Mouse (Mus musculus) neural tube, embryonic 12.5 days (tissue): ENCODE results near the gene Soat1. TPM values are rescaled to one million over a fixed set of nuclear protein-coding genes. Genes with fewer than 3 reads are reported as not detected.

ENCODE experiments used
- ATAC-seq: fragments of 200-750 bp; cut with Nextera tagmentation; 2 replicates; pipeline ENCODE4 v1.8.0; 2017; ENCODE audit warnings: low read depth, mild to moderate bottlenecking, moderate TSS enrichment, moderate library complexity; ENCODE audit not compliant: low FRiP score
- H3K27ac ChIP-seq: fragments of 300-500 bp; sonication (generic); 2 replicates; pipeline ENCODE4 v1.5.1; 2016
- H3K27me3 ChIP-seq: fragments of 300-500 bp; sonication (generic); replicated peaks from 2 replicates; pipeline ENCODE4 v1.6.1; 2016; ENCODE audit warnings: mild to moderate bottlenecking
- H3K36me3 ChIP-seq: fragments of 300-500 bp; sonication (generic); 2 replicates; pipeline ENCODE4 v1.6.1; 2016; ENCODE audit warnings: mild to moderate bottlenecking
- H3K4me1 ChIP-seq: fragments of 300-500 bp; sonication (generic); 2 replicates; pipeline ENCODE4 v1.6.1; 2016
- H3K4me2 ChIP-seq: fragments of 300-500 bp; sonication (generic); replicated peaks from 2 replicates; pipeline ENCODE4 v1.6.1; 2016; ENCODE audit warnings: mild to moderate bottlenecking
- H3K4me3 ChIP-seq: fragments of 300-500 bp; sonication (generic); 2 replicates; pipeline ENCODE4 v1.5.1; 2016
- H3K9ac ChIP-seq: fragments of 300-500 bp; sonication (generic); 2 replicates; pipeline ENCODE4 v1.6.1; 2016; ENCODE audit warnings: mild to moderate bottlenecking
- H3K9me3 ChIP-seq: fragments of 300-500 bp; sonication (generic); 2 replicates; pipeline ENCODE4 v1.6.1; 2016; ENCODE audit warnings: mild to moderate bottlenecking
- WGBS: fragments of 180-500 bp; shearing (Covaris S2); methylation state at CpG from one replicate; pipeline ENCODE4 v1.1.7; 2016; 5-methylcytosine and 5-hydroxymethylcytosine counted together
- polyA plus RNA-seq: library from polyadenylated mRNA; unstranded; fragments of >200 nt; fragmentation: Nextera tagmentation; extraction: Ambion mirVana; gene quantifications from 2 replicates; pipeline ENCODE4 v1.2.1, GENCODE M21; 2016

Soat1 gene
- polyA plus RNA-seq, 1 experiment from 2014 or later = 15.4 TPM

DNA sequence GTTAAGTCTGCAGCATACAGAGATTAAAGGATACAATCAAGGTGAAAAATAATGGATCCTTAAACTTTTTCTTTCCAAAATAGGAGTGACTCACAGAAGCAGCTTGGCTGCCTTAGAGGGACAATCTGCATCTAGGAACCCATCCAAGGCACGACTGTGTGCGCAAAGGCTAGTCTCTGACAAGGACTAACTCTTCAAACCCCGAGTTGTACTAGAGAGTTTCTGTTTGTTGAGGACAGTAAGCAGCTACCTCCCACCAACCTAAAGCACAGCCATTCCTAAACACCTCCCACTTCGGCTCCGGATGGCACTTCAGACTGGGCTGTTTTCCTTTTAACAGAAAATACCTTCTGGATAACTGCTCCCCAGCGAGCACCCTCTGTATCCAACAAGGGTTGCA is 31.4 kb downstream of the Soat1 start:
- no peak for ATAC-seq

DNA sequence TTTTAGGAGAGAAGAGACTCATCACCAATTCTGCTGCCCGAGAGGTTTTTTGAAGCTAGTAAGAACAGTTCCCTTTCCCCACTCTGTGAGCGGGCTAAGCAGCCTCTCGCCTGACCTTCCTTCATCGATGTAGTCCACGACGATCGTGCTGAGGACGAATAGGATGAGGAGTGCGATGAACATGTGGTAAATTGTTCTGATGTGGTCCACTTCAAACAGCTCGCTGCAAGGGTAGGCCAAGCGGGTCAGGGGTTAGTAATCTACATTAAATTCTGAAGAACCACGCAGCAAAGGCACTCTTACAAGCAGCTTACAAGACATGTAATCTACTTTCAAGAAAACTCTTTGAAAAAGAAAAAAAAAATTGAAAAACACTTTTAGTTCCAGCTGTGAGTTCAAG is 31.9 kb downstream of the Soat1 start:
- H3K9ac ChIP-seq = no peak overlapping the region
- H3K27me3 ChIP-seq = no peaks in the 10 kb centered on the region
- H3K4me3 ChIP-seq = no peak overlapping the region
- H3K4me1 ChIP-seq = no peaks in the 10 kb centered on the region
- peaks cover 19% of the 10 kb centered on the region for H3K36me3 ChIP-seq
- 94% methylated on average over 12 of the region's 12 CpGs for WGBS
- no peak overlapping the region for H3K4me2 ChIP-seq
- no peak overlapping the region for H3K27ac ChIP-seq
- no peak for ATAC-seq
- H3K9me3 ChIP-seq = no peaks in the 10 kb centered on the region

More for the DNA sequence above, 31.4 kb downstream of the Soat1 start:
- WGBS = 89% methylated on average over 6 of the region's 6 CpGs
- Histone ChIP-seq H3K4me1 (no peaks in the 10 kb centered on the region), H3K9ac (no peak overlapping the region), H3K27me3 (no peaks in the 10 kb centered on the region), H3K4me2 (no peak overlapping the region), H3K27ac (no peak overlapping the region), H3K9me3 (no peaks in the 10 kb centered on the region), H3K4me3 (no peak overlapping the region), H3K36me3 (peaks cover 14% of the 10 kb centered on the region)

DNA sequence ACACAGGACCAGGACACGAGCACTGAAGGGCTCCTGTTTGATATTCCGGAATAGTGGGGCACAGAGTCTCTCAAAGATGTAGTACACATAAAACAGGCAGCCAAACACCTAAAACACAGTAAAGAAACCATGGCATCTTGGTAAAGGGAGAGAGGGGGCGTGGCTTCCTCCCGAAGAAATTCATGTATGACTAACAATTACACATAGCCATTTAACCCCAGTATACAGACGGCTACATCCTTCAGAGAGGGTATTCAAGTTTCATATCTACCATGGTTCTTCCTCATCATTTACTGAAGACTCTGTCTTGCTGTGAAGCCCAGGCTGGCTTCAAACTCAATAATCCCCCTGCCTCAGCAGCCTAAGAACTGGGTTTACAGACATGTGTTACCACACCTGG is 36.4 kb downstream of the Soat1 start:
- 94% methylated on average over 5 of the region's 5 CpGs for WGBS
- Histone ChIP-seq H3K4me3 (no peak overlapping the region), H3K36me3 (peaks cover 39% of the 10 kb centered on the region), H3K27ac (no peak overlapping the region), H3K4me1 (no peaks in the 10 kb centered on the region), H3K9ac (no peak overlapping the region), H3K27me3 (no peaks in the 10 kb centered on the region), H3K4me2 (no peak overlapping the region), H3K9me3 (no peaks in the 10 kb centered on the region)
- ATAC-seq = no peak

DNA sequence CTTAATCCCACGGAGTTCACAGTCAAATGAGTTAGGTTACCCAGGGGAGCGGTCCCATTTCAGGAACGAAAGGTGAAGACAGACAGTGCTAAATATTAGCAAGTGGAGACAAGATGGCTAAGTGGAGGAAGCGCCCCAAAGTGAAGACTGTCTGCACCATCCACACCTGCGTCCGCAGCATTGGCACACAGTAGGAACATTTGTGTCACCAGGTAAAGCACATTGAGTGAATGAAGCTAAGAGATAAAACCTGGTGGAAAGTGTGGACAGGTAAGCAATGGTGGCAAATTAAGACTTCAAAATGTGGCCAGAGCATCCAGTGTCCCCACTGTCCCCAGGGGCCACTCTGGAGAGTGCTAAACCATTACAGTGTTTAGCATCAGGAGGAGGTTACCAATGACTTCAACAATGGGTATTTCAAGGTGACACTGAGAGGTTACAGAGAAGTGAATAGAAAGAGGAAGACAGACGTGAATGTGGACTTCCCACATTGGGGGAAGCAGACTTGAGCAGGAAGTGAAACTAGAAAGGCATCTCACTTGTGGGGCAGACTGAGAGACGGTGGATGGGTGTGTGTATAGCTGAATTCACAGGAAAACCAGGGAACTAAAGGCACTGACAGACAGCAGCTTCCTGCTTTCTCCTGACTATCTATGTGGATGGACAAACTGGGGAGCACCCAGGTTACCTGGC is 37.0 kb downstream of the Soat1 start:
- Histone ChIP-seq H3K36me3 (peaks cover 45% of the 10 kb centered on the region), H3K9ac (no peak overlapping the region), H3K4me1 (no peaks in the 10 kb centered on the region)

DNA sequence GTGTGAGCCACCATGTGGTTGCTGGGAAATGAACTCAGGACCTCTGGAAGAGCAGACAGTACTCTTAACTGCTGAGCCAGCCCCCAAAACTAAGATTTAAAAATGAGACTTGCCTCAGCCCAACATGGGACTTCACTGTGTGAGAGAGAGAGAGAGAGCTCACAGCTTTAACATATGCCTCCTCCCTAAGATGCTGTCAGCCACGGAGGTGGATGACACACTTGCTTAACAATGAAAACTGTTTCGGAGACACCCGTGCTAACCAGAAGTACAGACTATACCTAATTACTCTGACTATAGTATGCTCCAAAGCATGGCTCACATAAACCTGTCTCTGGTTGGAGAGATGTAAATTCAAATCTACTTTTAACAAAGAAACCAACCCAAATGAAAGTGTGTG is 40.6 kb downstream of the Soat1 start:
- Histone ChIP-seq H3K27ac (no peak overlapping the region), H3K9me3 (no peaks in the 10 kb centered on the region), H3K4me3 (no peak overlapping the region), H3K4me2 (no peak overlapping the region), H3K4me1 (peaks cover 3% of the 10 kb centered on the region; the same call in 1 of the 2 replicates), H3K9ac (no peak overlapping the region), H3K27me3 (no peaks in the 10 kb centered on the region), H3K36me3 (peaks cover 47% of the 10 kb centered on the region)
- WGBS = 92% methylated on average over 3 of the region's 3 CpGs
- no peak for ATAC-seq

More for the DNA sequence above, 37.0 kb downstream of the Soat1 start:
- Histone ChIP-seq H3K27ac (no peak overlapping the region), H3K9me3 (no peaks in the 10 kb centered on the region), H3K4me2 (no peak overlapping the region), H3K27me3 (no peaks in the 10 kb centered on the region), H3K4me3 (no peak overlapping the region)
- no peak for ATAC-seq
- WGBS = 94% methylated on average over 8 of the region's 8 CpGs

DNA sequence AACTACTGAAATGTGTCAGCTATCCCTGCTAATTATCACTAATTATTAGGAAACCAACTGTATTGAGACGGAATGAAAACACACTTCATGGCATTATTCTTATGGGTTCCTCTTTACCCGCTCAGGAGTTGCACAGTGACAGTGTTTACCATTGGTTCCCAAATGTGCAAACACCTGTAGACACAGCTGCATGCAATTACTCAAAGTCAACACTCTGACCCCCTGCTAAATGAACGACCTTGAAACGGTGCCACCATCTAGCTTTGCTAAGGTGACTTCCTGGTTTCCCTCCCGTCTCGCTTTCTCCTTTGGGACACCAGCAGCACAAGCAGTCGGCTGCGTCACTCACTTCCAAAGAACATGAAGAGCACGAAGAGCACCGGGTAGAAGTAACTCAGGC is 41.6 kb downstream of the Soat1 start:
- no peak overlapping the region for H3K4me3 ChIP-seq
- H3K4me1 ChIP-seq = peaks cover 3% of the 10 kb centered on the region; the same call in 1 of the 2 replicates
- WGBS = 82% methylated on average over 10 of the region's 10 CpGs
- no peak for ATAC-seq
- H3K36me3 ChIP-seq = peaks cover 42% of the 10 kb centered on the region
- no peak overlapping the region for H3K9ac ChIP-seq
- H3K9me3 ChIP-seq = no peaks in the 10 kb centered on the region
- H3K4me2 ChIP-seq = no peak overlapping the region
- no peaks in the 10 kb centered on the region for H3K27me3 ChIP-seq
- H3K27ac ChIP-seq = no peak overlapping the region

DNA sequence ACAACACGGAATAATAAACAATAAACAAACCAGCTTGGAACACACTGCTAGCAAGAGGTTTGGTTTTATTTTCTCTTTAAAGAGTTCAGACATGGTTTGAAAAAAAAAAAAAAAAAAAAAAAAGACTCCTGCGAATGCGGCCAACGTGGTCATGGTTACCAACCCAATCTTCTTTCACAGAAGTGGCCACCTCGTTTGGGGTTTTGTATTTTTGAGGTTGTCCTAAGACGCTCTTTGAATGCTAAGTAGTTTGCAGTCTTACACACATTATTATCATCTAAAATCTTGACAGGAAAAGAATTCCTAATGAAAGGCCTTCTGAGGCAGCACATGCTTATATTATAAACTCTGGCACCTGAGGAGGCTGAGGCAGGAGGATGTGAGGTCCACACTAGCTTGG is 45.7 kb downstream of the Soat1 start:
- Histone ChIP-seq H3K36me3 (peaks cover 22% of the 10 kb centered on the region), H3K4me3 (no peak overlapping the region), H3K9me3 (no peaks in the 10 kb centered on the region), H3K4me2 (no peak overlapping the region), H3K4me1 (peaks cover 3% of the 10 kb centered on the region; the same call in 1 of the 2 replicates), H3K9ac (no peak overlapping the region), H3K27me3 (no peaks in the 10 kb centered on the region), H3K27ac (no peak overlapping the region)
- ATAC-seq = no peak
- 85% methylated on average over 6 of the region's 6 CpGs for WGBS

DNA sequence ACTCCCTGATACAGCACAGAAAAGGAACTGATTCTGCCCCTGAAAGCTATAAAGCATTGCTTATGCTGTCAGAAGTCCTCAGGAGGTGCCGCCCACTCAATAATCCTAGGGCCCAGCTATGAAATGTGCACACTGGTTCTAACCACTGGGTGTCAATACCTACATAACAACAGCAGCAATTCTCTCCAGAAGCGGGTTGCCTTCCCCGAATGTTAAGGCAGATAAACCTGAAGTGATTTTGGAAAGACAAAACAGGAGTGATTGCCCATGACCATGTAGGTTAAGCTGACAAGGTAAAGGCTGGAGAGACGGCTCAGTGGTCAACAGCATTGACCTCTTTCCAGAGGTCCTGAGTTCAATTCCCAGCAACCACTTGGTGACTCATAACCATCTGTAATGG is 48.4 kb downstream of the Soat1 start:
- ATAC-seq = no peak
- Histone ChIP-seq H3K27ac (no peak overlapping the region), H3K4me1 (no peaks in the 10 kb centered on the region), H3K4me2 (no peak overlapping the region), H3K9me3 (no peaks in the 10 kb centered on the region), H3K4me3 (no peak overlapping the region), H3K9ac (no peak overlapping the region), H3K36me3 (peaks cover 3% of the 10 kb centered on the region; the same call in 1 of the 2 replicates), H3K27me3 (no peaks in the 10 kb centered on the region)
- 94% methylated on average over 4 of the region's 4 CpGs for WGBS

DNA sequence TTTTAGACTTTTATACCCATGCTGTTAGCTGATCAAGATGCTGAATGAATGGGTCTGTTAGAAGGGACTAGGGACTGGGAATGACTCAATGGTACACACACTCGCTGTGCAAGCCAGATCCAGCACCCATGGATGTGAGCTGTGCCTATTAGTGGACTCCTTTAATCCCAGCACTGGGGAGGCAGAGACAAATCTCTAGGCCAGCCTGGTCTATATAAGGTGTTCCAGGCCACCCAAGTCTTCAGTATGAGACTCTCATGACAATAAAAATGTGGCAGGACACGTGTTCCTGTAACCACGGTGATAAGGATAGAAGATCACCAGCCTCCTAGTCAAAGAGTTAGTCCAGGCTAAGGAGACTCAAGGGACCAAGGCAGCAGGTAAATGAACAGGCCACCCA is 50.1 kb downstream of the Soat1 start:
- WGBS = 86% methylated on average over 3 of the region's 3 CpGs
- Histone ChIP-seq H3K36me3 (no peaks in the 10 kb centered on the region), H3K4me2 (no peak overlapping the region), H3K27me3 (no peaks in the 10 kb centered on the region), H3K9me3 (no peaks in the 10 kb centered on the region), H3K4me3 (no peak overlapping the region), H3K9ac (no peak overlapping the region), H3K27ac (no peak overlapping the region), H3K4me1 (no peaks in the 10 kb centered on the region)
- no peak for ATAC-seq

DNA sequence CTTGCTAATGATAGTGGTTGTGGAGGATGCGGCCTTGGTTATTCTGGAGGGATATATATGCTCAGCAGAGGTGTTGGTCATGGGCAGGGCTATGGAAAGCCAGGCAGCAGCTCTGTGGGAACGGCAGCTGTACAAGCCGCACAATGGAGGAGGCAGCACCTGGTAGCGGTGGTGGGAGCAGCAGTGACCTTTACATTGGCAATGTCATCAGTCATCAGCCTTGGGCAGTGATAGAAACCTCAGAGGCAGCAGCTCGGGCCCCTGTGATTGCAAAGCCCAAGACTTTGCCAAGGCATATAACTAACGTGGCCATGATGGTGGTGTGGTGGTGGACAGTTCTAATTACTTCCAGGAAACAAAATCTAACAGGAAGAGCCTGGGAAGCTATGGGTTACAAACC is 50.6 kb downstream of the Soat1 start:
- Histone ChIP-seq H3K9ac (no peak overlapping the region), H3K27me3 (no peaks in the 10 kb centered on the region), H3K27ac (no peak overlapping the region), H3K4me3 (no peak overlapping the region), H3K4me1 (no peaks in the 10 kb centered on the region), H3K36me3 (no peaks in the 10 kb centered on the region), H3K4me2 (no peak overlapping the region), H3K9me3 (no peaks in the 10 kb centered on the region)
- WGBS = 86% methylated on average over 6 of the region's 6 CpGs
- ATAC-seq = no peak

DNA sequence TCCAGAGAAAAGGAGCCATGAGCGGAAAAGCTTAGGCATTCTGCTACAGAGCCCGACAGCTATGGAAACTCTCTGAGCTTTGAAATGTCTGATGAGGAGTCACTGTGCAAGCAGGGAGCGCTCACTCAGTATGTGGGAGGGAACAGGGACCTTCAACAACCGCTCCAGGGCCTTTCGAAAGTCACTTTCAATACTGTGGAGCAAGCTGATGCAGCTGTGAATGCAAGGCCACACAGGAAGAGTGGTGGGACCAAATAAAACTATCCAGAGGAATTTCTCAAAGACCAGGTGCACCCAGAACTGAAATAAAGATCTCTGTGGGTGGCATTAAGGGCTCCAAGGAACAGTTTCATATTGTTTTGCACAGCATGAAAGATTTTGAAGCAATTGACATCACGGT is 51.3 kb downstream of the Soat1 start:
- H3K9me3 ChIP-seq = no peaks in the 10 kb centered on the region
- 82% methylated on average over 6 of the region's 6 CpGs for WGBS
- no peaks in the 10 kb centered on the region for H3K4me1 ChIP-seq
- H3K36me3 ChIP-seq = no peaks in the 10 kb centered on the region
- no peak for ATAC-seq
- no peak overlapping the region for H3K9ac ChIP-seq
- no peak overlapping the region for H3K4me3 ChIP-seq
- H3K27ac ChIP-seq = no peak overlapping the region
- no peak overlapping the region for H3K4me2 ChIP-seq
- H3K27me3 ChIP-seq = no peaks in the 10 kb centered on the region

DNA sequence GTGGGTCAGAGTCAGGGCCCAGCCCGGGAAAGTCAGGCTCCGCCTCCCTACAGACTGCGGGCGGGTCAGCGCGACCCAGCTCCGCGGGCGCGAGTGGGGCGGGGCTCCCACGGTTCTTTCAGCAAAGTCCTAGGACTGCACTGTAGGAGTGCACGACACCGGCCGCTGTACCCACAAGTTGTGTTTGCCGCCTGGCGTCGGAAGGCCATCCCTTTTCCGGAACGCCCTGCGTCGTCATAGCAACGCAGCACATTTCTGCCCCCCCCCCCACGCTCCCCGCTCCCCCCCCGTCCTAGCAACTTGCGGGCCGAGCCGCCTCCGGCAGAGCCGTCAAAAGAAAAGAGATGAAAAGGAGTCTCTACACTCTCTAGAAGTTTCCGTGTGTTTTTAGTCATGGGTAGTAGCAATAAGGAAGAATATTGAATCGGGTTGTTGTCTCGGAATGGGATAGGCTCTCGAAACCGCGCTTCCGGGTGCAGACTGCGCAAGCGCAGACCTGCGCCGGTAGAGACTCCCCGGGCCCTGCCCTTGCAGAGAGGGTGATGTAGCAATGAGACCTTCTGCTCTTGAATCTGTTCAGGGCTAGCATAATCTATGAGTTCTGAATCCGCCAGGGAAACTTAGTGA is 53.3 kb downstream of the Soat1 start, which contains the start of gene Axdnd1:
Axdnd1 (minus strand) TSS at position 489 of the 627 bp plus-strand sequence.
- H3K27ac ChIP-seq = no peak within 1 kb of the TSS
- no peaks in the 10 kb centered on the region for H3K4me1 ChIP-seq
- peak within 1 kb of the TSS; percentile 81 for H3K4me2 ChIP-seq
- no peaks in the 10 kb centered on the region for H3K9me3 ChIP-seq
- peak; percentile 96 for ATAC-seq
- H3K9ac ChIP-seq = peak within 1 kb of the TSS; percentile 45; the same call in 1 of the 2 replicates
- no peaks in the 10 kb centered on the region for H3K27me3 ChIP-seq
- H3K4me3 ChIP-seq = peak within 1 kb of the TSS; percentile 56
- no peaks in the 10 kb centered on the region for H3K36me3 ChIP-seq
- under 1% methylated on average over 44 of the region's 44 CpGs for WGBS

DNA sequence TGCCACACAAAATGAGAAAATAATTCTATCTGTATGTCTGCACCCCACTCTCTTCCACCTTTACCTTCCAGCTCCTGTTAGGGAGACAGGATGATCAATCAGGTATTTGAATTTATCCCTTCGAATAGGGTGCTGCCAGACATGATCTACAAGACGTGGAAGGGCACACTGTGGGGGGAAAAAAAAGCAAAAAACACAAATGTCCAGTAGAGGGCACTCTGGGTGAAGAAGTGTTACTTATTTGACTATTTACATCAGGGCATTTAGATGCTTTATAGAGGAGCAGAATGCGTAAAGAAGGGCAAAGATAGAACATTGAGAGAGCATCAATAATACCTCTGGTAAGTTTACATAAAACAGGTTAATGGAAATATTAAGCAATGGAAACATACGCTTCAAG is 56.0 kb downstream of the Soat1 start:
- Histone ChIP-seq H3K36me3 (no peaks in the 10 kb centered on the region), H3K4me2 (no peak overlapping the region)
- 66% methylated on average over 4 of the region's 4 CpGs for WGBS

More for the DNA sequence above, 56.0 kb downstream of the Soat1 start:
- H3K9me3 ChIP-seq = no peaks in the 10 kb centered on the region
- no peak overlapping the region for H3K9ac ChIP-seq
- ATAC-seq = no peak
- H3K27me3 ChIP-seq = no peaks in the 10 kb centered on the region
- H3K4me3 ChIP-seq = no peak overlapping the region
- no peak overlapping the region for H3K27ac ChIP-seq
- H3K4me1 ChIP-seq = no peaks in the 10 kb centered on the region
